Mouse (Mus musculus): ENCODE data around the gene March11.

March11 gene

DNA sequence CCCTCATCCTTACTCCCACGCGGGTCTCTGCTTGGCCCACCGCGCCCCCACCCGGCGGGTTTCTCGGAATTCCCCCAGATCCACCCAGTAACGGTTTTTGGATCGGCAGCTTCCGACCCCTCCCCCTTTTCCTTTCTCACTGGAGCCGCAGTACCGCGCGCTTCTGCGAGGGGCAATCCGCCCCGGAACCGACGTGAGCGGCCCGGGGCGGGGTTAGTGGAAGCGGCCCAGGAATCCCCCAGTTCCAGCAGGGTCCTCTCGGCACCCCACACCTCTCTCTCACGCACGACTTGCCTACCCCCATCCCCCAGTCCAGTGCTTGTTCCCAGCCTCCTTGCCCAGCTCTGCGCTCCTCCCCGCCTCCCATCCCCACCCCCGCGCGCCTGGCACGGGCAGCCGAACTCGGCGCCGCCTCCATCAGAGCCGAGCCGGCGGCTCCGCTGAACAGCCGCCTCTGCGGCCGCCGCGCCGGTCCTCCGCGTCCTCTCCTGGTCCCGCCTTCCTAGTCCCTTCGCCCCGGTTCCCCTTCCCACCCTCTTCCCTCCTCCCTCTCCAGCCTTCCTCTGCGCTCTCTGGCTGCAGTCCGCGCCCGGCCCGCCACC lies at the start of gene March11:
March11 (plus strand) TSS at position 420 of the 602 bp plus-strand sequence.
- no peak for DNase-seq (ENCODE audit: low spot score in 2 of 2)

GRCm38 (mm10) chr15:26262336-26262735 lies 46.5 kb upstream of the March11 start:
- no peak for DNase-seq (ENCODE audit: low spot score in 2 of 2)

GRCm38 (mm10) chr15:26269596-26269995 lies 39.3 kb upstream of the March11 start:
- no peak for DNase-seq (ENCODE audit: low spot score in 2 of 2)

- no peak for DNase-seq (ENCODE audit: low spot score in 2 of 2)
Measured at GRCm38 (mm10) chr15:26276035-26276511, 32.8 kb upstream of the March11 start.

- no peak for DNase-seq (ENCODE audit: low spot score in 2 of 2)
Measured at GRCm38 (mm10) chr15:26276608-26277007, 32.2 kb upstream of the March11 start.

GRCm38 (mm10) chr15:26291871-26292270 lies 17.0 kb upstream of the March11 start:
- DNase-seq (ENCODE audit: low spot score in 2 of 2): no peak

GRCm38 (mm10) chr15:26292811-26293210 lies 16.0 kb upstream of the March11 start:
- DNase-seq (ENCODE audit: low spot score in 2 of 2): no peak

DNA sequence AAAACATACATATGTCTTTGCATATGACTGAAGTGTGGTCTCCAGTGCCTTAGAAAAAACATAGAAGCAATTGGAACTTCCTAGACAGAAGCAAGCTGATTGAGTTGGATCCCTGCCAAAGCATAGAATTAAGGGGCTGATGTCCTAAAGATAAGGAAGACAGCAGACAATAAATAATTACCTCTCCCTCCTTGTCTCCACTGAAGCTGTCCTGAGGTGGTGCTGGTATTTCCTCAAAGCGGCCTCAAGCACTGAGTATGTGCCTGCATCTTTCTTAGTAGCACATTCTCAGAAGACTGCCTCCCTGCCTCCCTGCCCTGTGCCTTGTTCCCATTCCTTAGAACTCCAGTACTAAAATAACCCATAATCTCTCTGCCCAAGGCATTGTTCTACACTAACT lies 15.6 kb upstream of the March11 start:
- no peak for DNase-seq (ENCODE audit: low spot score in 2 of 2)

- no peak for DNase-seq (ENCODE audit: low spot score in 2 of 2)
Measured at GRCm38 (mm10) chr15:26298668-26299067, 10.2 kb upstream of the March11 start.

DNA sequence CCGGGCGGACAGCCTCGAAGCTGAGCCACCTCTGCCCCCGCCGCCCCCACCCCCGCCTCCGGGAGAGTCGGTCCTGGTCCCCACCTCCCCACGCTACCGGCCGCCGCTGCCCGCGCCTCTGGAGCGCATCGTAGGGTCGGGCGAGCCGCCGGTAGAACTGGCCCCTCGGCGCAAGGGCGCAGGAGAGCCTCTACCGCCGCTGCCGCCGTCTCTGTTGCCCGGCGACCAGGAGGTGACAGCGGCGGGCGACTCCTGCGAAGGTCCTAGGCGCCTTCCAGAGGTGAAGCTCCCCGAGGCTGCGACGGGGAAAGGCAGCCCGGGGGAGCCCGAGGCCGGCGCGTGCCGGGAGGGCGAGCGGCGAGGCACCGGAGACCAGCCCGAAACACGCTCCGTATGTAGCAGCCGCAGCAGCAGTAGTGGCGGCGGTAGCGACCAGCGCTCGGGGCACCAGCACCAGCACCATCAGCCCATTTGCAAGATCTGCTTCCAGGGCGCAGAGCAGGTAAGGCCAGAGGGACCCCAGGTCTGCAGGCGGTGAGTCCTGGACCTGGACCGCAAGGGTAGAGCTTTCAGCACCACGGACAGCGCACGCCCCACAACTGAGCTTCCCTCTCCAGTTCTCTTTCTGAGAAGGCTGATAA lies 563 bp downstream of the March11 start:
- DNase-seq (ENCODE audit: low spot score in 2 of 2): peak; percentile 11

DNA sequence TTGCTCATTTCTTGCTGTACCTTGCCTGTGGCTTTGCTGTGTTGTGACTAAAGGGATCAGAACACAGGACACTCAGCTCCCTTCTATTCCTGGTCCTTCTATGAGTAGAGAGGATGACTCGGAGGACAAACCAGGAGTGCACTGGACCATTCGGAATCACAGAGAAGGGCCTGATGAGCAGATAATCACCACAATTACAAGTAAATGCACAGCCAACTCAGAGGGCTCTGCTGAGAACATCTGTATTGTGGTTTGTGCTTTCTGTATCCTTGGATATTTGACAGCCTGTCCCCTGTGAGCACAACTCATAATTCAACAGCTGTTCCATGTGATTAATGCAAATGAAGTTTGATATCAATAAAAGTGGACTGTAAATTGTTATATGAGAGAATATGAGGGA lies 11.0 kb downstream of the March11 start:
- no peak for DNase-seq (ENCODE audit: low spot score in 2 of 2)

GRCm38 (mm10) chr15:26320402-26320801 lies 11.6 kb downstream of the March11 start:
- no peak for DNase-seq (ENCODE audit: low spot score in 2 of 2)

- DNase-seq (ENCODE audit: low spot score in 2 of 2): no peak
Measured at GRCm38 (mm10) chr15:26322804-26323203, 14.0 kb downstream of the March11 start.

DNA sequence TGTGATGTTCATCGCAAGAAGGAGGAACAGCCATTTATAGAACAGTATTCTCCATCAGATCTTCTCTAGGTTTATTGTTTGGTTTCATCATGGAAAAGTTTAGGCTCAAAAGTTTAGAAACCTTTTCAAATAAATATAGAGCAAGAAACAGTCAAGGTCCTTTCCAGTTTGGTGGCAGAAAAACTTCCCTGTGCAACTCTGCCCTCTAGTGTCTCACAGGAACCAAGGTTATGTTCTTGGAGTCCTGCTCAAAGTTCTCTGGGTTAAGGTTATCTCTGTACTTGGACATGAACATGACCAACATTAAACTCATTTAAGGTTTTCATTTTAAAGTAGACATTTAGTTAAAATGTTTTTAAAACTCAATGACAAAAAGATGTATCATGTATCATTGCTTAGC lies 18.3 kb downstream of the March11 start:
- no peak for DNase-seq (ENCODE audit: low spot score in 2 of 2)

- no peak for DNase-seq (ENCODE audit: low spot score in 2 of 2)
Measured at GRCm38 (mm10) chr15:26335791-26336190, 26.9 kb downstream of the March11 start.

DNA sequence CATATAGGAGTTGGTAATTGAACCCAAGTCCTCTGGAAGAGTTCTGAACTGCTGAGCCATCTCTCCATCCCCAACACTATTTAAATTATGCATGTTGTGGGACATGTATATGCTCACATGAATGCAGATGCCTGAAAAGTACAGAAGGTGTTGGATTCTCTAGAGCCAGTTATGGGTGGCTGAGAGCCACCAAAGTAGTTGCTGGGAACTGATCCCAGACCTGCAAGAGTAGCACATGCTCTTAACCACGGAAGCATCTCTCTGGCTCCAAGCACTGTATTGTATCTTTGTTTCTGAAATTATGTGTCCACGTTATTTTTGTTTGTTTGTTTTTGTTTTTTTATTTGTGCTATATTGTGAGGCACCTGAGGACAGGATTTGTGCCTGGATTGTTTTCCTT lies 28.9 kb downstream of the March11 start:
- no peak for DNase-seq (ENCODE audit: low spot score in 2 of 2)

DNA sequence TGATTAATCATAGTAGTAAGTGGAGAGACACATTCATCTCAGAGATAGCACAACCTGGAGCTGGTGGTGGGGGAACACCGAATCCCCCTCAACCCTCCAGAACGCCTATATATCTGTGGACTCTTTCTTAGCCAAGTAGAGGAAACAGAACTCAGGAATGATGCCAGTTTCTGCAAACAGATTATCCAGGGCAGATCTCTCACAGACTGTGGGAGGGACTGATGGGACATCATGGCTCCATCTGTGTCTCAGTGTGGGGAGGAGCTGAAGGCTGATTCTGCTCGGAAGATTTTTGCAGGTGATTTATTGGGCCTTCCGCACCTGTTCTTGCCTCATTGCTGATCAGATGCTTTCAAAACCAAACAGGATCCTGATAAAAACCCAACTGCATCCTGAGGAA lies 29.5 kb downstream of the March11 start:
- no peak for DNase-seq (ENCODE audit: low spot score in 2 of 2)

GRCm38 (mm10) chr15:26340490-26340889 lies 31.6 kb downstream of the March11 start:
- DNase-seq (ENCODE audit: low spot score in 2 of 2): no peak

DNA sequence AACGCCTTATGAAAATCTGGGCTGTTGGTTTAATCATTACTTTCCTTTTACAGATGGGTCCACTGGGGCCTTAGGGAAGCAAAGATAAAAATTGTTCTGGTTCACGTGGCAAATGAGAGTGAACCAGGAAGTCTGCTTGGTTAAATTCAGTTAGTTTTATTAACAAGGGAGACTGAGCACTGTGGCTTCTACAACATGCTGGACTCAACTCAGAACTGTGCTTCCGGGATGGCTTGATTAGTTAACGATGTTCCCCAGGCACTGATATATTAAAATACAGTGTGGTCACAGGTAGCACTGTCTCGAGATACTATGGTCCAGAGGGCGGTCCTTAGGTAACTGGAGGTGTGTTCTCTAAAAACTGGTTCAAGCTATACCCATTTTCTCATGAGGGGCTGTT lies 32.1 kb downstream of the March11 start:
- no peak for DNase-seq (ENCODE audit: low spot score in 2 of 2)

GRCm38 (mm10) chr15:26344329-26344728 lies 35.5 kb downstream of the March11 start:
- DNase-seq (ENCODE audit: low spot score in 2 of 2): no peak

DNA sequence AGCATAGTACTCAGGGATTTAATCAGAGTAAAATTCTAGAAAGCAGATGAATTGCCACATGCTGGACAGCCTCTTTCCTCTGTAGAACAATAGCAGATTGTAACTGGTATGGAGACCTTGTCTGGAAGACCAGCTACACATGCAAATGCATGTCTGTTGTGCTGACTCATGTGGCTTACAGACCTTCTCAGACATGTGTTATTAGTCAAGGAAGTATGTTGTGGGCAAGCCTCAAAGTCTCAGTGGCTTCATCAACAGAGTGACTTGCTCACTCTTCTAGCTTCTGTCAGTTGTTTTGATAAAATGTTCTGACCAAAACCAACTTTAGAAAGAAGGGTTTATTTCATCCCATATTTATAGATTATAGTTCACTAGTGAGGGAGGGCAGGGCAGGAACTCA lies 44.8 kb downstream of the March11 start:
- DNase-seq (ENCODE audit: low spot score in 2 of 2): no peak

- no peak for DNase-seq (ENCODE audit: low spot score in 2 of 2)
Measured at GRCm38 (mm10) chr15:26365344-26365743, 56.5 kb downstream of the March11 start.

GRCm38 (mm10) chr15:26366511-26366910 lies 57.7 kb downstream of the March11 start:
- DNase-seq (ENCODE audit: low spot score in 2 of 2): no peak

- no peak for DNase-seq (ENCODE audit: low spot score in 2 of 2)
Measured at GRCm38 (mm10) chr15:26373759-26374158, 64.9 kb downstream of the March11 start.

Measured in spleen, postnatal 14 days (tissue).